Mouse (Mus musculus): ENCODE measurements around the gene Mnd1.

Gene Mnd1

GRCm38 (mm10) chr3:84048729-84049175 lies 106.8 kb downstream of the Mnd1 start:
- DNase-seq (ENCODE audit: low spot score): peak; percentile 32

GRCm38 (mm10) chr3:84046206-84046605 lies 109.4 kb downstream of the Mnd1 start:
- DNase-seq (ENCODE audit: low spot score): no peak

GRCm38 (mm10) chr3:84041739-84042138 lies 113.8 kb downstream of the Mnd1 start:
- no peak for DNase-seq (ENCODE audit: low spot score)

GRCm38 (mm10) chr3:84040476-84041082 lies 115.0 kb downstream of the Mnd1 start:
- peak; percentile 77 for DNase-seq (ENCODE audit: low spot score)

GRCm38 (mm10) chr3:84039646-84040475 lies 115.7 kb downstream of the Mnd1 start, which contains the start of gene Tmem131l:
Gene Tmem131l, minus strand, starts transcription at chr3:84040175.
- peak; percentile 88 for DNase-seq (ENCODE audit: low spot score)

GRCm38 (mm10) chr3:84038981-84039645 lies 116.5 kb downstream of the Mnd1 start:
- DNase-seq (ENCODE audit: low spot score): peak; percentile 67

- no peak for DNase-seq (ENCODE audit: low spot score)
Observed at GRCm38 (mm10) chr3:84038126-84038525, 117.5 kb downstream of the Mnd1 start.

Measured in embryo, embryonic 10.5 days (tissue).